In genomic region chr10:4996592-4996991, GRCm38 (mm10) we compare ENCODE assay signal across 24 mouse cellular contexts.
"Had no signal": no experiment of that assay in that cellular context is flagged by ENCODE, and none has a peak within 500 bp of the region (broad histone marks: within the 10 kb centered on the region; RNA-seq: fewer than 3 reads in every experiment).

No protein-coding gene starts in this region.

- DNase-seq: gastrocnemius, postnatal 14 days; gastrocnemius, postnatal 36 days; heart, adult 11 months; heart, adult 2 months; heart, postnatal 14 days; heart, postnatal 36 days; kidney, adult 11 months; kidney, adult 2 months; kidney, adult 9 months; kidney, postnatal 25 days; layer of hippocampus, adult 9-11 months; layer of hippocampus, postnatal 36 days; liver had no signal

- H3K4me3 ChIP-seq: heart, adult 2 months; heart, embryonic 13.5 days; heart, embryonic 15.5 days; hindbrain, embryonic 13.5 days; hindbrain, embryonic 15.5 days; kidney, embryonic 15.5 days; left cerebral cortex, adult 2 months; limb, embryonic 10.5 days; limb, embryonic 12.5 days had no signal

- H3K36me3 ChIP-seq: heart, embryonic 13.5 days; heart, embryonic 15.5 days; hindbrain, embryonic 13.5 days; hindbrain, embryonic 15.5 days; kidney, embryonic 15.5 days; limb, embryonic 10.5 days; limb, embryonic 12.5 days had no signal

- H3K9ac ChIP-seq: heart, embryonic 13.5 days; heart, embryonic 15.5 days; hindbrain, embryonic 13.5 days; hindbrain, embryonic 15.5 days; kidney, embryonic 15.5 days; limb, embryonic 12.5 days had no signal

- H3K27me3 ChIP-seq: heart, embryonic 13.5 days; heart, embryonic 15.5 days; hindbrain, embryonic 13.5 days; hindbrain, embryonic 15.5 days; kidney, embryonic 15.5 days; limb, embryonic 12.5 days had no signal

- ATAC-seq: hindbrain, postnatal 0 days; intestine, embryonic 16.5 days had no signal

- H3K4me1 ChIP-seq: hindbrain, embryonic 13.5 days; hindbrain, embryonic 15.5 days; kidney, embryonic 15.5 days; limb, embryonic 10.5 days; limb, embryonic 12.5 days had no signal

- H3K9me3 ChIP-seq: heart, embryonic 13.5 days; heart, embryonic 15.5 days; hindbrain, embryonic 13.5 days; hindbrain, embryonic 15.5 days; kidney, embryonic 15.5 days; limb, embryonic 10.5 days; limb, embryonic 12.5 days had no signal

- H3K27ac ChIP-seq: heart, adult 2 months; heart, embryonic 13.5 days; heart, embryonic 15.5 days; hindbrain, embryonic 13.5 days; hindbrain, embryonic 15.5 days; hindbrain, postnatal 0 days; kidney, embryonic 15.5 days; kidney, postnatal 0 days; left cerebral cortex, adult 2 months; limb, embryonic 10.5 days; limb, embryonic 12.5 days had no signal
